Mouse (Mus musculus) CD8-positive naive resting alpha-beta T cell, adult 2 months (primary cell): ENCODE results near the gene Cul1.
"Not testable (repeated sequence)": the region's sequence is repeated elsewhere in the genome, so short reads cannot be mapped to it uniquely, and the experiment has no call there.

Experiments
- DNase-seq, 2 experiments: peaks; one replicate each; pipeline ENCODE4 v3.0.0; 2022; ENCODE audit warnings: low read depth in 2 of 2, low spot score in 2 of 2

Cul1 gene

GRCm38 (mm10) chr6:47453098-47453497, at the start of gene Cul1:
Gene Cul1 (plus strand): TSS chr6:47453398.
- no peak for DNase-seq

GRCm38 (mm10) chr6:47404419-47405382, 48.5 kb upstream of the Cul1 start:
- no peak for DNase-seq

DNA sequence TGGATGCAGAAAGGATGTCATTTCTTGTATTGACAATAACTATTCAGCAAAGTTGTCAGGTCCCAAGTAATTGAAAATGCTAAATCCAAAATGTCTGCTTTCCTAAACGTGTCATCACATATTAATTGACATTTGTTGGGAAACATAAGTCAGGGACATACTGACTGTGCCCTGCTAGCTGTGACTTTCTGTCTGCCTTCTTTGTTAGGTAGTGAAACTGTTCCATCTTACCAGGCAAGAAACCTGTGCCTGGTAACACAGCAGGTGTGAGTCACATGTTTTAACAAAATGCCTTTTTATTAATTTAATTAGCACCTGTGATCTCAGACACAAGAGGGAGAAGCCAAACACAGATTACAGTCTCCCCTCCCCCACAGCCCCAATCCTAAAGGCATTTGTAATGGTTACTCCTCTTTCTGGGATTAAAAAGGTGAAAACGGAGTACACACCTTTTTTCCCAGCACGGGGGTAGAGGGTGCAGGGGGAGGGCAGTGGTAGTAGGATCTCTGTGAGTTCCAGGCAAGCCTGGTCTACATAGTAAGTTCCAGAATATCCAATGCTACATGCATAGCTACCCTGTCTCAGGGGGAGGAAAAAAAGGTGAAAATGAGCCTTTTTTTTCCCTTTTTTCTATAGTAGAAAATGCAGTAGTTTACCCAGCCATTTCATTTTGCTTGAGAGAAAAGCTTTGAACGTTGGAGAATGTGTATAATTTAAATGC, 40.2 kb upstream of the Cul1 start:
- DNase-seq, result no peak

DNA sequence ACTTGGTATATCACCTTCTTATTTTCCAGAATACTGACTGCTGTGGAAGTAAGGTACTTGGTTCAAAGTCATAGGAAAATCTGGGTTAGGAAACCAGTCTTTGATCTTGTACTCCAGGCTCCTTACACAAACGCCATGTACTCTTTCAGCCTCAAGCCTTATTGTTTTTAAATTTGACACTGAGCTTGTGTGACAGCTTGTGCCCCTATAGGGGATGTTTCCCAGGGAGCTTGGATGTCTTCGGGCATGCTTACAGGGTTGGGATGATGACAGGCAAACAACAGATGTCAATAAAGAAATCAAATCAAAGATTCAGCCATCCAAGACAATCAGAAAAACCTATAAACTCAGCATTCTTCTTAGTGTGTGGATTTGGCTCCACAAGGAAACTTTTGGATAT, 39.5 kb upstream of the Cul1 start:
- no peak for DNase-seq

- DNase-seq, result no peak
These were observed 34.5 kb upstream of the Cul1 start for GRCm38 (mm10) chr6:47418691-47419090.

DNA sequence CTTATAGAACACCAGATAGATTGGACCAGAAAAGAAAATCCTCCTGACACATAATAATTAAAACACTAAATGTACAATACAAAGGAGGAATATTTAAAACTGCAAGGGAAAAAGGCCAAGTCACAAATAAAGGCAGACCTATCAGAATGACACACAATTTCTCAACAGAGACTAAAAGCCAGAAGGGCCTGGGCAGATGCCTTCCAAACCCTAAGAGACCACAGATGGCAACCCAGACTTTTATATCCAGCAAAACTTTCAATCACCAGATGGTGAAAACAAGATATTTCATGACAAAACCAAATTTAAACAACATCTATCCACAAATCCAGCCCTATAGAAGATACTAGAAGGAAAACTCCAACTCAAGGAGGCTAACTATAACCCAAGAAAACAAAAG, 33.0 kb upstream of the Cul1 start:
- DNase-seq, result no peak

GRCm38 (mm10) chr6:47421221-47421620, 32.0 kb upstream of the Cul1 start:
- no peak for DNase-seq

- DNase-seq, result no peak
These were observed 27.1 kb upstream of the Cul1 start for GRCm38 (mm10) chr6:47426136-47426535.

- not testable (repeated sequence) for DNase-seq
These were observed 26.6 kb upstream of the Cul1 start for GRCm38 (mm10) chr6:47426556-47426955.

- DNase-seq, result not testable (repeated sequence)
These were observed 20.4 kb upstream of the Cul1 start for GRCm38 (mm10) chr6:47432795-47433194.

DNA sequence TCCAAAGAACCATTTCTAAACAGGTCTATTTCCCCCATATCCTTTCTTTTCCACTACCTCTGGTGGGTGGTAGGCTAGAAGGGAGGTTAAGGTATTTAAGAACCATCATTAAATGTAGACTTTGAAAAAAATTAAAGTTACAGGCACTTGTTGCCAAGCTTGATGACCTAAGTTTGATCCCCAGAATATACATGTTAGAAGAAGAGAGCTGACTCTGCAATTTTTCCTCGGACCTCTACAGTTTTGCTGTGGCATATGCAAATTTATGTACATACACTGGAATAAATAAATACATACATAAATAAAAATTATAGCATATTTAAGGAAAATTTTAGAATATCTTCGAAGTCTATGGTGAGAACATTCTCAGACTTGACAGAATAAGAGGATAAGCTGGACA, 13.1 kb upstream of the Cul1 start:
- DNase-seq, result no peak

DNA sequence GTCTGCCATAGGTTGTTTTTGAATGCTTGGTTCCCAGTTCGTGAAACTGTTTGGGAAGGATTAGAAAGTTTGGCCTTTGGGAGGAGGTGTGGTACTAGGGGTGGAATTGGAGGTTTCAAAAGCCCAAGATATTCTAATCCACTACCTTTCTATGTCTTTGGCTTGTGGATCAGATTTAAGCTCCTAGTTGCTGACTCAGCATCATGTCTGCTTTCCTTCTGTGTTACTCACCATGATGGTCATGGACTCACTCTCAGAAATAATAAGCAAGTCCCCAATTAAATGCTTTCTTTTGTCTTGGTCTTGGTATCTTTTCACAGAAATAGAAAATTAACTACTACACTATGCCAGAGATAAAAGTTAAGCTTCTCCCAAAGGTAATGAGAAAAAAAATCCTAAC, 5.5 kb upstream of the Cul1 start:
- no peak for DNase-seq

DNA sequence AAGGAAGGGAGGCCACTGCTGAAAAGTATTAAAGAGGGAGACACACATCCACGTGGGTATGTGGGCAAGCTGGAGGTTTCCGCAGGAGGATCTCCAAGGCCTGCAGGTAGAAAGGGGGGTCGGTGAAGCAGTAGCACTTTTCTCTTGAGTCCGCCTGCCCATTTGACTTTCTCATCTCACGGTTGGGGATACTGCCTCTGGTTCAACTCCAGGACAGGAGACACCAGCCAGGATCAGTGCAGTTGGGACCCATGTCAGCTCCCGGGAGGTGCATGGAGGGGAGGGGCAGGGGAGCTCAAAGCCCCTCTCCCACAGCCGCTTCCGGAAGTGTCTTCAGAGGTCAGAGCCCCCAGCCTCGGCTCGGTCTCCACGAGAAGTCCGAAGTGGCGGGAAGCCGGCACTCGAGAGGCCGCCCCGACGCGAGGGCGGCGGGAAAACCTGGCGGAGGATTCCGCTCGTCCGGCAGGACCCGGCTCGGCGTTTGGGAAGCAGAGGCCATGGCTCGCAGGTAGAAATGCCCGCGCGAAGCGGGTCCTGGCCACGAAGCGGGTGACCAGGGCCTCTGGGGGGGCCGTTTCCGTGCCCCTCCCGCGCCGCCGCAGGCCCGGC, 428 bp downstream of the Cul1 start:
- DNase-seq, result peak; percentile 23 to 35

GRCm38 (mm10) chr6:47454131-47454574, 955 bp downstream of the Cul1 start:
- DNase-seq, result peak; percentile 58 to 61

- peak; percentile 22 to 44 for DNase-seq
These were observed 1.7 kb downstream of the Cul1 start for GRCm38 (mm10) chr6:47454575-47455571.

DNA sequence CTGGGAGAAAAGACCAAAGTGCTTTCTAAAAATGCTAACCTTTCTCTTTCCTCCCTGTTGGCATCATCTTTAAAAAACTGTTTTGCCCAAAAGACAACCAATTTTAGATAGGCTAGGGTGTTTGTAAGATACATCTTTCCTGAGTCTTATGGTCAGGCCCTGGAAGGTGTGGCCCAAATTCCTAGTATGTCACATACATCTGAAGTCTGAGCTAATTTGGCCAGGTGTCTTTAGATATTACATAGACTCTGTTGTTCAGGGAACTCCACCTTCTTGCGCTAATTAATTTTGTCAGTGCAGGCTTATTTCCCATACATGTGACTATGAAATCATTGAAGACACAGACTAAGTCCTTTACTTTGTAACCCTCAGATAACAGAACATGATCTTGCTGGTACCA, 2.6 kb downstream of the Cul1 start:
- no peak for DNase-seq

- no peak for DNase-seq
These were observed 3.7 kb downstream of the Cul1 start for GRCm38 (mm10) chr6:47456853-47457252.

GRCm38 (mm10) chr6:47465400-47465799, 12.2 kb downstream of the Cul1 start:
- DNase-seq, result peak; percentile 3 to 12

- no peak for DNase-seq
These were observed 13.3 kb downstream of the Cul1 start for GRCm38 (mm10) chr6:47466488-47466887.

GRCm38 (mm10) chr6:47467058-47467457, 13.9 kb downstream of the Cul1 start:
- DNase-seq, result no peak
